8 mouse cellular contexts compared by ENCODE assay signal in genomic region chr12:59067095-59067494, GRCm38 (mm10). TPM values are rescaled to one million over a fixed set of nuclear protein-coding genes. Genes with fewer than 3 reads are reported as not detected.
DNase-seq lines count a peak whose midpoint lies in the region; ATAC-seq and TF ChIP-seq lines count a peak whose summit lies in the region.

No protein-coding gene starts in this region.

- peak overlapping the region; percentile 76 for H3K4me2 ChIP-seq in kidney, embryonic 14.5 days (replicated peaks; ENCODE audit: low read depth, low read length)
- peak overlapping the region; percentile 75 for H3K4me2 ChIP-seq in heart, embryonic 16.5 days (ENCODE audit: low read depth, low read length)
- H3K4me2 ChIP-seq in liver, embryonic 16.5 days (ENCODE audit: low read depth, low read length): peak overlapping the region; percentile 92
- peak overlapping the region; percentile 79 for H3K4me2 ChIP-seq in stomach, embryonic 14.5 days (replicated peaks; ENCODE audit: low read depth, low read length)

- H3K36me3 ChIP-seq in kidney, embryonic 14.5 days (ENCODE audit: control insufficient read depth, insufficient read depth, low read length): peaks cover 41% of the 10 kb centered on the region
- peaks cover 35% of the 10 kb centered on the region for H3K36me3 ChIP-seq in heart, embryonic 16.5 days (ENCODE audit: control insufficient read depth, insufficient read depth)
- H3K36me3 ChIP-seq in liver, embryonic 16.5 days (ENCODE audit: control insufficient read depth, insufficient read depth): peaks cover 32% of the 10 kb centered on the region
- H3K36me3 ChIP-seq in stomach, embryonic 14.5 days (ENCODE audit: control insufficient read depth, insufficient read depth, low read length): peaks cover 41% of the 10 kb centered on the region

- WGBS in kidney, embryonic 14.5 days: under 1% methylated on average over 28 of the region's 41 CpGs
- WGBS in bone marrow, adult 2 months: under 1% methylated on average over 41 of the region's 41 CpGs
- WGBS in heart, embryonic 16.5 days: under 1% methylated on average over 35 of the region's 41 CpGs
- under 1% methylated on average over 32 of the region's 41 CpGs for WGBS in liver, embryonic 16.5 days (ENCODE audit: insufficient replicate concordance)
- WGBS in stomach, embryonic 14.5 days: 0% methylated on average over 41 of the region's 41 CpGs

- TF ChIP-seq POLR2A in bone marrow, adult 2 months (IDR thresholded peaks at IDR 0.05; ENCODE audit: borderline replicate concordance, control insufficient read depth, low read depth, low read length): no peak

- H3K27ac ChIP-seq in kidney, embryonic 14.5 days (ENCODE audit: low read depth, low read length): peak overlapping the region; percentile 88
- peak overlapping the region; percentile 83 for H3K27ac ChIP-seq in bone marrow, adult 2 months (ENCODE audit: control insufficient read depth, insufficient read depth, low read depth, low read length, poor library complexity)
- peak overlapping the region; percentile 95 for H3K27ac ChIP-seq in heart, embryonic 16.5 days (ENCODE audit: low read length)
- peak overlapping the region; percentile 76 for H3K27ac ChIP-seq in liver, embryonic 16.5 days (ENCODE audit: low read length)
- peak overlapping the region; percentile 93 for H3K27ac ChIP-seq in stomach, embryonic 14.5 days (ENCODE audit: low read length)

- DNase-seq in kidney, postnatal 25 days: no peak
- DNase-seq in adrenal gland, adult (ENCODE audit: inconsistent age in 2 of 2, low spot score in 1 of 2): no peak
- no peak for DNase-seq in cerebellum, adult 18-20 months

- TF ChIP-seq CTCF in bone marrow, adult 2 months (IDR thresholded peaks at IDR 0.05; ENCODE audit: control insufficient read depth, insufficient read depth, low read length): no peak

- peak overlapping the region; percentile 100 for H3K9ac ChIP-seq in kidney, embryonic 14.5 days (ENCODE audit: low read depth, low read length)
- H3K9ac ChIP-seq in heart, embryonic 16.5 days (ENCODE audit: low read length): peak overlapping the region; percentile 100
- H3K9ac ChIP-seq in liver, embryonic 16.5 days (ENCODE audit: low read depth, low read length): peak overlapping the region; percentile 98
- peak overlapping the region; percentile 100 for H3K9ac ChIP-seq in stomach, embryonic 14.5 days (replicated peaks; ENCODE audit: low read depth, low read length)

- peak overlapping the region; percentile 99 for H3K4me3 ChIP-seq in kidney, embryonic 14.5 days (ENCODE audit: low read length)
- H3K4me3 ChIP-seq in bone marrow, adult 2 months (replicated peaks; ENCODE audit: control insufficient read depth, low read depth, low read length): peak overlapping the region; percentile 97
- peak overlapping the region; percentile 97 for H3K4me3 ChIP-seq in heart, embryonic 16.5 days (ENCODE audit: low read length)
- peak overlapping the region; percentile 97 for H3K4me3 ChIP-seq in liver, embryonic 16.5 days (ENCODE audit: low read depth, low read length)
- peak overlapping the region; percentile 100 for H3K4me3 ChIP-seq in stomach, embryonic 14.5 days (ENCODE audit: low read depth, low read length)

- no peaks in the 10 kb centered on the region for H3K27me3 ChIP-seq in kidney, embryonic 14.5 days (ENCODE audit: control insufficient read depth, insufficient read depth, low read length)
- H3K27me3 ChIP-seq in heart, embryonic 16.5 days (ENCODE audit: control insufficient read depth, insufficient read depth, low read length): peaks cover 2% of the 10 kb centered on the region; the same call in 1 of the 2 replicates
- no peaks in the 10 kb centered on the region for H3K27me3 ChIP-seq in liver, embryonic 16.5 days (ENCODE audit: control insufficient read depth, insufficient read depth, low read depth, low read length)
- no peaks in the 10 kb centered on the region for H3K27me3 ChIP-seq in stomach, embryonic 14.5 days (ENCODE audit: control insufficient read depth, insufficient read depth, low read length)

- peak; percentile 63 for ATAC-seq in kidney, embryonic 14.5 days (ENCODE audit: low FRiP score, low TSS enrichment)
- peak; percentile 37 for ATAC-seq in heart, embryonic 16.5 days (replicated peaks; ENCODE audit: extremely low read depth, insufficient read depth, low FRiP score)
- ATAC-seq in liver, embryonic 16.5 days (ENCODE audit: low read depth): peak; percentile 15
- ATAC-seq in stomach, embryonic 14.5 days (ENCODE audit: insufficient number of reproducible peaks, insufficient read depth, low FRiP score, low read depth): peak; percentile 53

- H3K4me1 ChIP-seq in kidney, embryonic 14.5 days (ENCODE audit: control insufficient read depth, insufficient read depth, low read length): peaks cover 4% of the 10 kb centered on the region; the same call in 1 of the 2 replicates
- H3K4me1 ChIP-seq in bone marrow, adult 2 months (ENCODE audit: control insufficient read depth, insufficient read depth, low read length): no peaks in the 10 kb centered on the region
- H3K4me1 ChIP-seq in heart, embryonic 16.5 days (ENCODE audit: control insufficient read depth, insufficient read depth, low read length): peaks cover 3% of the 10 kb centered on the region
- peaks cover 10% of the 10 kb centered on the region for H3K4me1 ChIP-seq in liver, embryonic 16.5 days (ENCODE audit: control insufficient read depth, low read depth, low read length)
- 0 out of 2 replicates have a peak, but pooled peaks cover 6% of the 10 kb centered on the region for H3K4me1 ChIP-seq in stomach, embryonic 14.5 days (ENCODE audit: control insufficient read depth, insufficient read depth, low read length)

- H3K9me3 ChIP-seq in kidney, embryonic 14.5 days (ENCODE audit: control insufficient read depth, low read length): no peaks in the 10 kb centered on the region
- no peaks in the 10 kb centered on the region for H3K9me3 ChIP-seq in heart, embryonic 16.5 days (replicated peaks; ENCODE audit: control insufficient read depth, low read length)
- H3K9me3 ChIP-seq in liver, embryonic 16.5 days (replicated peaks; ENCODE audit: control insufficient read depth, low read length): no peaks in the 10 kb centered on the region
- no peaks in the 10 kb centered on the region for H3K9me3 ChIP-seq in stomach, embryonic 14.5 days (ENCODE audit: control insufficient read depth, low read depth, low read length)

RNA-seq across cellular contexts. Expression of gene Pnn, which starts 0.4 kb away (rescaled TPM):
- polyA plus RNA-seq in kidney, embryonic 14.5 days (2014; fragmentation: Nextera tagmentation; extraction: Ambion mirVana): 77.6 and 108 TPM in 2 replicates
- 73.7 and 87.0 TPM in 2 replicates for polyA plus RNA-seq in bone marrow, adult 2 months (2011; ENCODE audit: insufficient read depth, insufficient read length, low replicate concordance, missing spikeins)
- 61.6 and 76.5 TPM in 2 replicates for polyA plus RNA-seq in heart, embryonic 16.5 days (2015; fragmentation: Nextera tagmentation; extraction: Ambion mirVana)
- 25.1 and 32.1 TPM in 2 replicates for polyA plus RNA-seq in liver, embryonic 16.5 days (2015; fragmentation: Nextera tagmentation; extraction: Ambion mirVana)
- 91.3 and 106 TPM in 2 replicates for polyA plus RNA-seq in stomach, embryonic 14.5 days (2014; fragmentation: Nextera tagmentation; extraction: Ambion mirVana)

RNA-seq across cellular contexts. Expression of gene Trappc6b, which starts 5.8 kb away (rescaled TPM):
- polyA plus RNA-seq in kidney, embryonic 14.5 days (2014; fragmentation: Nextera tagmentation; extraction: Ambion mirVana): 64.7 and 76.5 TPM in 2 replicates
- polyA plus RNA-seq in bone marrow, adult 2 months (2011; ENCODE audit: insufficient read depth, insufficient read length, low replicate concordance, missing spikeins): 41.7 and 44.5 TPM in 2 replicates
- polyA plus RNA-seq in heart, embryonic 16.5 days (2015; fragmentation: Nextera tagmentation; extraction: Ambion mirVana): 88.5 and 110 TPM in 2 replicates
- 45.9 and 51.2 TPM in 2 replicates for polyA plus RNA-seq in liver, embryonic 16.5 days (2015; fragmentation: Nextera tagmentation; extraction: Ambion mirVana)
- polyA plus RNA-seq in stomach, embryonic 14.5 days (2014; fragmentation: Nextera tagmentation; extraction: Ambion mirVana): 61.0 and 67.1 TPM in 2 replicates

RNA-seq across cellular contexts. Expression of gene Mia2, which starts 28.5 kb away (rescaled TPM):
- 51.1 and 70.6 TPM in 2 replicates for polyA plus RNA-seq in kidney, embryonic 14.5 days (2014; fragmentation: Nextera tagmentation; extraction: Ambion mirVana)
- 23.6 and 44.9 TPM in 2 replicates for polyA plus RNA-seq in bone marrow, adult 2 months (2011; ENCODE audit: insufficient read depth, insufficient read length, low replicate concordance, missing spikeins)
- polyA plus RNA-seq in heart, embryonic 16.5 days (2015; fragmentation: Nextera tagmentation; extraction: Ambion mirVana): 43.0 and 63.6 TPM in 2 replicates
- 53.3 and 56.2 TPM in 2 replicates for polyA plus RNA-seq in liver, embryonic 16.5 days (2015; fragmentation: Nextera tagmentation; extraction: Ambion mirVana)
- polyA plus RNA-seq in stomach, embryonic 14.5 days (2014; fragmentation: Nextera tagmentation; extraction: Ambion mirVana): 65.1 and 73.7 TPM in 2 replicates

RNA-seq across cellular contexts. Expression of gene Gemin2, which starts 53.9 kb away (rescaled TPM):
- 28.1 and 29.7 TPM in 2 replicates for polyA plus RNA-seq in kidney, embryonic 14.5 days (2014; fragmentation: Nextera tagmentation; extraction: Ambion mirVana)
- polyA plus RNA-seq in bone marrow, adult 2 months (2011; ENCODE audit: insufficient read depth, insufficient read length, low replicate concordance, missing spikeins): 12.4 and 13.8 TPM in 2 replicates
- 21.5 and 21.9 TPM in 2 replicates for polyA plus RNA-seq in heart, embryonic 16.5 days (2015; fragmentation: Nextera tagmentation; extraction: Ambion mirVana)
- 15.7 and 18.9 TPM in 2 replicates for polyA plus RNA-seq in liver, embryonic 16.5 days (2015; fragmentation: Nextera tagmentation; extraction: Ambion mirVana)
- 23.8 and 29.8 TPM in 2 replicates for polyA plus RNA-seq in stomach, embryonic 14.5 days (2014; fragmentation: Nextera tagmentation; extraction: Ambion mirVana)

RNA-seq across cellular contexts. Expression of gene Sec23a, which starts 55.3 kb away (rescaled TPM):
- polyA plus RNA-seq in kidney, embryonic 14.5 days (2014; fragmentation: Nextera tagmentation; extraction: Ambion mirVana): 46.5 and 82.8 TPM in 2 replicates
- polyA plus RNA-seq in bone marrow, adult 2 months (2011; ENCODE audit: insufficient read depth, insufficient read length, low replicate concordance, missing spikeins): 9.2 and 14.7 TPM in 2 replicates
- 55.5 and 63.7 TPM in 2 replicates for polyA plus RNA-seq in heart, embryonic 16.5 days (2015; fragmentation: Nextera tagmentation; extraction: Ambion mirVana)
- polyA plus RNA-seq in liver, embryonic 16.5 days (2015; fragmentation: Nextera tagmentation; extraction: Ambion mirVana): 28.6 and 29.5 TPM in 2 replicates
- polyA plus RNA-seq in stomach, embryonic 14.5 days (2014; fragmentation: Nextera tagmentation; extraction: Ambion mirVana): 80.6 and 88.4 TPM in 2 replicates
